Mouse (Mus musculus): Measurements from ENCODE around the gene Pitpnm2. TPM values are rescaled to one million over a fixed set of nuclear protein-coding genes. Genes with fewer than 3 reads are reported as not detected.

Gene Pitpnm2
- polyA plus RNA-seq, 1 experiment from 2014 or later: 6.0 TPM

DNA sequence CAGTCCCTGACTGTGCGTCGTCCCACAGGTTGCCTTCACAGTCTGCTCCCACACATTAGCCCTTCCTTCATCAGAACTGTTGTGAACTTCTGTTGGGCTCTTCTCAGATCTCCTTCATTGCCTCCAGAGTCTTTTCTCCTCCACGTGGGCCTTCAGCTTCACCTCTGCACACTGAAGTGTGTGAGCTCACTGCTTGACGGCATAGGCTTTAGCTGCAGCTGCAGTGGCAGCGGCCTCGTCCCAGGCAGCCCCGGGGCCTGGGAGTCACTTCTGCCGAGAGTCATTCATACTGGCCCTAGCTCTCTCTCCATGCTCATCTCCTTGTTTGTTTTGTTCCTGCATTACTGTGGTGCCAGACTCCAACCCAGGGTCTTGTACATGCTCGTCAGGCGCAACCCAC lies 81.9 kb downstream of the Pitpnm2 start:
- Histone ChIP-seq H3K4me3 (ENCODE audit: low read depth, low read length) (no peak overlapping the region), H3K4me1 (replicated peaks; ENCODE audit: control insufficient read depth, insufficient read depth, low read length) (peaks cover 15% of the 10 kb centered on the region)
- no peak for ATAC-seq (ENCODE audit: low FRiP score)

DNA sequence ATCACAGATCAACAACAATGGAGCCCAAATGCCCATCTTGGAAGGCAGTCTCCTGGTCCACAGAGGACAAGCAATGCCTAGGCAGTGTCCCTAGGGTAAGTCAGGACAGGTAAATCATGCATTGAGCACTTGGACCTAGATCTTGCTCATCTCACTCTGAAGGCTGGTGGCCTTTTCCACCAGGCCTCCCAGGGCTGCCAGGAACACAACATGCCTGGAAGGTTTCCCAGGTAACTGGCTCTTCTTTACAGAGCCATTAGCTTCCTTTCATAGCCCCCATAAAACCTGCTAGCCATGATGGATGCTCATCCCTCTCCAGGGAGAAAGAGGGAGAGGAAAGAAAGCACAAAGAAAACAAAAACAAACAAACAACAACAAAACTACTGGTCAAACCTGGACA lies 82.8 kb downstream of the Pitpnm2 start:
- H3K27ac ChIP-seq (ENCODE audit: low read depth, low read length): no peak overlapping the region
- peaks cover 15% of the 10 kb centered on the region for H3K4me1 ChIP-seq (replicated peaks; ENCODE audit: control insufficient read depth, insufficient read depth, low read length)
- no peaks in the 10 kb centered on the region for H3K36me3 ChIP-seq (ENCODE audit: control insufficient read depth, insufficient read depth, low read length)
- H3K9me3 ChIP-seq (ENCODE audit: control insufficient read depth, low read length): no peaks in the 10 kb centered on the region
- H3K4me2 ChIP-seq (replicated peaks; ENCODE audit: low read depth, low read length): no peak overlapping the region
- no peaks in the 10 kb centered on the region for H3K27me3 ChIP-seq (ENCODE audit: control insufficient read depth, insufficient read depth, low read length)
- DNase-seq (ENCODE audit: low spot score) (no peak), ATAC-seq (ENCODE audit: low FRiP score) (no peak)
- H3K4me3 ChIP-seq (ENCODE audit: low read depth, low read length): no peak overlapping the region
- no peak overlapping the region for H3K9ac ChIP-seq (ENCODE audit: low read depth, low read length)

More for the DNA sequence above, 81.9 kb downstream of the Pitpnm2 start:
- 70% methylated on average over 10 of the region's 10 CpGs for WGBS
- no peak for DNase-seq (ENCODE audit: low spot score)
- Histone ChIP-seq H3K36me3 (ENCODE audit: control insufficient read depth, insufficient read depth, low read length) (no peaks in the 10 kb centered on the region), H3K4me2 (replicated peaks; ENCODE audit: low read depth, low read length) (no peak overlapping the region), H3K27ac (ENCODE audit: low read depth, low read length) (no peak overlapping the region), H3K9me3 (ENCODE audit: control insufficient read depth, low read length) (no peaks in the 10 kb centered on the region), H3K9ac (ENCODE audit: low read depth, low read length) (no peak overlapping the region), H3K27me3 (ENCODE audit: control insufficient read depth, insufficient read depth, low read length) (no peaks in the 10 kb centered on the region)

DNA sequence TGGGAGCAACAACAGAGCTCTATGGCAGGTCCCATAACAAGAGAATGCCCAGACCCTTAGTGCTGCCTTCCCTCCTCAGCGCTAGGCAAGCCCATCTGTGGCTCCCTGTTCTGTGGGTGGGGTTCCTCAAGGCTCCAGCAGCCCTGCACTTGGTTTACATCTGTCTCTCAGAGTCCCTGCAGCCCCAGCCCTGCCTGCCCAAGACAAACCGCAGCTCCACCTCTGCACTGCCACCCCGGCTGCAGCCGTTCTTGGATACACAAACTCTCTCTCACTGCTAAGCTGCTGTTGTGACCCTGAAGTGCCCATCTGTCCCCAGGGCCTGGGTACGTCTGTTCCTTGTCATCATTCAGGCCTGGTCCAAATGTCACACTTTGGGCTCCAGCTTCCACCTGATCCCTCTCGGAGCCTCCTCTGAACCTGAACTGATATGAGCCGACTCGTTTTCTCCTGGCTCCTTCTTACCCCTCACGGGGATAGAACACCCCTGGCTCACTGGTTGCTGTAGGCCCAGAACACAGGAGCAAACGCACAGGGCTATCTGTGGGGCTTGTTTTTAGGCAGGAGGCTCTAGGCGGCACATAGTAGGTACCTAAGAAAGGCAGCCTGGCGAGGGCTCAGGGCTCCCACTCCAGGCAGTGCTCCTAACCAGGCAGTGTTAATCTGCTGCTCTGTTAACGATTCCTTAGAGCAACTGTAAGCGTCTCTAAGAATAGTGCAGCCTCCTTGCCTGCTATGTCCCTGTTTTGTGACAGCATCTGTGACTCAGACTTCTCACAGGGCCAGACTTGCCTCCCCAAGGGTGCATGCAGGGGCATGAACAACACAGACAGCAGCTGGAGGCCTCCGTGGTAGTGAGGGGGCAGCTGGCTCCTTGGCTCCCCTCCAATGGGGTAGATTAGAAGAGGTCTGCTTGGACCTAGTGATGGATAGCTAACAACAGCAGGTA lies 83.7 kb downstream of the Pitpnm2 start:
- H3K9me3 ChIP-seq (ENCODE audit: control insufficient read depth, low read length): no peaks in the 10 kb centered on the region
- no peak overlapping the region for H3K4me3 ChIP-seq (ENCODE audit: low read depth, low read length)
- ATAC-seq (ENCODE audit: low FRiP score) (peak; percentile 34; the same call in 1 of the 2 replicates), DNase-seq (ENCODE audit: low spot score) (no peak)
- H3K36me3 ChIP-seq (ENCODE audit: control insufficient read depth, insufficient read depth, low read length): no peaks in the 10 kb centered on the region
- H3K9ac ChIP-seq (ENCODE audit: low read depth, low read length): no peak overlapping the region
- H3K4me1 ChIP-seq (replicated peaks; ENCODE audit: control insufficient read depth, insufficient read depth, low read length): peaks cover 15% of the 10 kb centered on the region
- 56% methylated on average over 15 of the region's 15 CpGs for WGBS
- H3K27ac ChIP-seq (ENCODE audit: low read depth, low read length): peak overlapping the region; percentile 2; the same call in 1 of the 2 replicates
- H3K27me3 ChIP-seq (ENCODE audit: control insufficient read depth, insufficient read depth, low read length): no peaks in the 10 kb centered on the region
- H3K4me2 ChIP-seq (replicated peaks; ENCODE audit: low read depth, low read length): no peak overlapping the region

DNA sequence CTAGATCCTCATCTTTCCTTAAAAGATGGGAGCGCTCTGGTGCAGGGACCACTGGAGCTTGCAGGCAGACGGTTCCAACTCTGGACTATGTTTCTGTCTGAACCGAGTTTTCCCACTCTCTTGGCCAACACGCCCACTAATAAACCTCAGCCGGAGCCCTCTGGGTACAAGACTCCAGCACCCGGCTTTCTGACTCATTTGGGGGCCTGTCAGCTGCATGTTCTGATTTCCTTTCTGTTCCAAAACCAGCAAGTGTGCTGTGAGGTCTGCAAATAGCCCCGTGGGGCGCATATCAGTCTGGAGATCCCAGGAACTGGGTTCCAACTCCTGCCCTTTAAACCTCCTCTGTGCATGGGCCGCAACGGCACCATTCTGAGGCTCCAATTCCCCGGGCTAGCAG lies 86.1 kb downstream of the Pitpnm2 start:
- H3K4me3 ChIP-seq (ENCODE audit: low read depth, low read length): no peak overlapping the region
- 81% methylated on average over 11 of the region's 11 CpGs for WGBS
- no peak for DNase-seq (ENCODE audit: low spot score)

DNA sequence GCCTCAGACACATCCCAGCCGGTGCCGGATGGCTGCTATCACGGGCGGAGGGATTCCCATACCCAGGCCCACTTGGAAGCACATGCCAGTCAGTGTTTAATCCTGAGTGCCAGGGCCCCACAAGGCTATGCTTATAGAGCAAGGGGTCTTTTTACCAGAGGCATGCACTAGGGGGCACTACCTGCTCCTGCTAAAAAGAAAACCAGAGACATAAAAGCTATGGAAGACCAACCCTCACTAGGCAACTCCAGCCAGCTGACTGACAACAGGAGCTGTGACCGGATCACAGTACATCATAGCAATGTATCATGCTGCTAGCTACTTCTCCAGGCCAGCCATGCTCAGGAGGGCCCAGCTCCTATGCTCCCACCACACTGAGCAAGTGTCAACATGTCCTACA lies 87.0 kb downstream of the Pitpnm2 start:
- no peak overlapping the region for H3K27ac ChIP-seq (ENCODE audit: low read depth, low read length)
- no peaks in the 10 kb centered on the region for H3K27me3 ChIP-seq (ENCODE audit: control insufficient read depth, insufficient read depth, low read length)
- ATAC-seq (ENCODE audit: low FRiP score) (peak; percentile 40; the same call in 1 of the 2 replicates), DNase-seq (ENCODE audit: low spot score) (peak; percentile 82)
- no peak overlapping the region for H3K9ac ChIP-seq (ENCODE audit: low read depth, low read length)
- 64% methylated on average over 5 of the region's 5 CpGs for WGBS
- no peaks in the 10 kb centered on the region for H3K9me3 ChIP-seq (ENCODE audit: control insufficient read depth, low read length)
- no peak overlapping the region for H3K4me3 ChIP-seq (ENCODE audit: low read depth, low read length)
- H3K4me1 ChIP-seq (replicated peaks; ENCODE audit: control insufficient read depth, insufficient read depth, low read length): peaks cover 13% of the 10 kb centered on the region
- no peaks in the 10 kb centered on the region for H3K36me3 ChIP-seq (ENCODE audit: control insufficient read depth, insufficient read depth, low read length)
- H3K4me2 ChIP-seq (replicated peaks; ENCODE audit: low read depth, low read length): no peak overlapping the region

More for the DNA sequence above, 86.1 kb downstream of the Pitpnm2 start:
- no peaks in the 10 kb centered on the region for H3K27me3 ChIP-seq (ENCODE audit: control insufficient read depth, insufficient read depth, low read length)
- no peak overlapping the region for H3K4me2 ChIP-seq (replicated peaks; ENCODE audit: low read depth, low read length)
- no peak overlapping the region for H3K9ac ChIP-seq (ENCODE audit: low read depth, low read length)
- peaks cover 15% of the 10 kb centered on the region for H3K4me1 ChIP-seq (replicated peaks; ENCODE audit: control insufficient read depth, insufficient read depth, low read length)
- ATAC-seq (ENCODE audit: low FRiP score): no peak
- H3K27ac ChIP-seq (ENCODE audit: low read depth, low read length): no peak overlapping the region
- H3K9me3 ChIP-seq (ENCODE audit: control insufficient read depth, low read length): no peaks in the 10 kb centered on the region
- H3K36me3 ChIP-seq (ENCODE audit: control insufficient read depth, insufficient read depth, low read length): no peaks in the 10 kb centered on the region

DNA sequence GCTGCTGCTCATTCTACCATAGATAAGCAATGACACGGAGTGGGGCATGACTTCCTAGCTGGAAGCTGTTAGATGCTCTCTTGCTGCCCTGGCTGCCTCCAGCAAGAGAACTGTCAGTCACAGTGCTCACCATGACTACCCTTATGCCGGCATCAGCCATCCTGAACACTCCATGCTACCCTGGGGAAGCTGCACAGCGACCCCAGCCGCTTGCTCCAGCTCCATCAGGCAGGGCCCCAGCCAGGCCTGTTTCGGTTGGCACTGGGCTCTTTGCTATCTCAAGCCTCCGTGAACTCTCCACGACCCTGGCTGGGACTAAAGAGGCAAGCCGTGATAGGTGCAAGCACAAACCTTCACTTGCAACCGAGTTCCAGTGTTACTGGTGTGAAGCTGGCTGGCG lies 87.7 kb downstream of the Pitpnm2 start:
- peaks cover 11% of the 10 kb centered on the region for H3K4me1 ChIP-seq (replicated peaks; ENCODE audit: control insufficient read depth, insufficient read depth, low read length)
- WGBS: 54% methylated on average over 10 of the region's 10 CpGs
- peak; percentile 39 for DNase-seq (ENCODE audit: low spot score)
- no peaks in the 10 kb centered on the region for H3K27me3 ChIP-seq (ENCODE audit: control insufficient read depth, insufficient read depth, low read length)
- H3K9me3 ChIP-seq (ENCODE audit: control insufficient read depth, low read length): no peaks in the 10 kb centered on the region
- H3K36me3 ChIP-seq (ENCODE audit: control insufficient read depth, insufficient read depth, low read length): no peaks in the 10 kb centered on the region
- peak; percentile 38; the same call in 1 of the 2 replicates for ATAC-seq (ENCODE audit: low FRiP score)
- H3K9ac ChIP-seq (ENCODE audit: low read depth, low read length): no peak overlapping the region
- no peak overlapping the region for H3K4me2 ChIP-seq (replicated peaks; ENCODE audit: low read depth, low read length)
- H3K27ac ChIP-seq (ENCODE audit: low read depth, low read length): no peak overlapping the region
- no peak overlapping the region for H3K4me3 ChIP-seq (ENCODE audit: low read depth, low read length)

DNA sequence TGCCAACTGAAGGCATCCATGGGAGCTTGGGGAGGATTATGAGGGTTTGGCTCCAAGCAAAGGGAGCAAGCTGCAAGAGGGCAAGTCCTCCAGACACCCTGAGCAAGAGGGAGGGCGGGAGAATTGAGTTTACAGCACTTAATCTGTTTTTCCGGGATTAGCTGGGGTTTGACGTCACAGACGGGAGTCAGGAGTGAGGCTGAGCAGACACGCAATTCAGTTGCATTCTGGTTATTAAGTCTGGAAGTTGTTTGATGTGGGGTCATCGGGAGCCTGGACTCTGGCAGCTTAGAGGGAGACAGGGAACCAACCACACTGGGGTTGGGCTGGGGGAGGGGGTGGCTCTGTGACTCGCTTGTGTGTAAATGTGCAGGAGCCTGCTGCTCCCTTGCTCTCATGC lies 90.1 kb downstream of the Pitpnm2 start:
- no peak for DNase-seq (ENCODE audit: low spot score)
- no peak overlapping the region for H3K4me3 ChIP-seq (ENCODE audit: low read depth, low read length)
- no peak overlapping the region for H3K4me2 ChIP-seq (replicated peaks; ENCODE audit: low read depth, low read length)
- H3K27ac ChIP-seq (ENCODE audit: low read depth, low read length): no peak overlapping the region
- H3K27me3 ChIP-seq (ENCODE audit: control insufficient read depth, insufficient read depth, low read length): no peaks in the 10 kb centered on the region
- no peak overlapping the region for H3K9ac ChIP-seq (ENCODE audit: low read depth, low read length)
- no peaks in the 10 kb centered on the region for H3K9me3 ChIP-seq (ENCODE audit: control insufficient read depth, low read length)
- no peak for ATAC-seq (ENCODE audit: low FRiP score)
- 64% methylated on average over 7 of the region's 7 CpGs for whole genome bisulfite sequencing
- no peaks in the 10 kb centered on the region for H3K36me3 ChIP-seq (ENCODE audit: control insufficient read depth, insufficient read depth, low read length)
- no peaks in the 10 kb centered on the region for H3K4me1 ChIP-seq (replicated peaks; ENCODE audit: control insufficient read depth, insufficient read depth, low read length)

DNA sequence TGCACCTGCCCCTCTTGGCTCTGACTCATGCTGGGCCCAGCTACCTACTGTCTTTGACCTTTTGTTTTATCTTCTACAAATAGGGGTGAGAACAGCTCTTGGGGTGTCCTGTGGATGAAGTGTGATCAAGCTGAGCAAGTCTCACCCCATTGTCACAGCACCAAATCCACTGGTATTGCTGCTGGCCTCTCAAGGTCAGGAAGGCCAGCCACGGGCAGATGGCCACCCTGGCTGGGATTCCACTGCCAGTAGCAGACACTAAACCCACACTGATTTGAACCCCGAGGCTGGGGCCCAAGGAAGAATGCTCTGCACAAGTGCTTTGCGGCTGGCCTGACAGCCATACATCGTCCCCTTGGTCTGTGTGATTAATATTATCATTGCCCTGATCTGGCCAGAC lies 91.3 kb downstream of the Pitpnm2 start:
- Histone ChIP-seq H3K4me3 (ENCODE audit: low read depth, low read length) (no peak overlapping the region), H3K9me3 (ENCODE audit: control insufficient read depth, low read length) (no peaks in the 10 kb centered on the region), H3K4me1 (replicated peaks; ENCODE audit: control insufficient read depth, insufficient read depth, low read length) (no peaks in the 10 kb centered on the region), H3K4me2 (replicated peaks; ENCODE audit: low read depth, low read length) (no peak overlapping the region), H3K27me3 (ENCODE audit: control insufficient read depth, insufficient read depth, low read length) (no peaks in the 10 kb centered on the region), H3K9ac (ENCODE audit: low read depth, low read length) (no peak overlapping the region), H3K27ac (ENCODE audit: low read depth, low read length) (no peak overlapping the region), H3K36me3 (ENCODE audit: control insufficient read depth, insufficient read depth, low read length) (no peaks in the 10 kb centered on the region)
- ATAC-seq (ENCODE audit: low FRiP score) (no peak), DNase-seq (ENCODE audit: low spot score) (no peak)
- WGBS: 64% methylated on average over 4 of the region's 4 CpGs

DNA sequence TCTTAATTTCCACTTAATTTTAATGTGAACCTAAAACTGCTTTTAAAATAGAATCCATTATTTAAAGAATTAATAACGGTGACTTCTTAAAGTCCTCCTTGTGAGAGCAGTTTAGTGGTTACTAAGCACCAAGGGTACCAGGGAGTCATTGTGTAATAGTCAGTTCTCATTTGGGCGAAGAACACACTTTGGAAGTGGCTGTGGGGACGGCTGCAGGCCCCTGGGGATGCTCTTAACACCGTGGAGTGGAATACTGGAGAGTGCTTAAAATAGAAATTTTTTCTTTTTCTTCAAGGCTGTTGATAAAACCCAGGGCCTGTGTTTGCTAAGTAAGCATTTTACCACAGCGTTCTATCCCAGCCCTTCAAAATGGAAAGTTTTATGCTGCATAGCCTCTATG lies 93.6 kb downstream of the Pitpnm2 start:
- no peak for ATAC-seq (ENCODE audit: low FRiP score)
- Histone ChIP-seq H3K9ac (ENCODE audit: low read depth, low read length) (no peak overlapping the region), H3K4me1 (replicated peaks; ENCODE audit: control insufficient read depth, insufficient read depth, low read length) (no peaks in the 10 kb centered on the region), H3K27me3 (ENCODE audit: control insufficient read depth, insufficient read depth, low read length) (no peaks in the 10 kb centered on the region), H3K4me2 (replicated peaks; ENCODE audit: low read depth, low read length) (no peak overlapping the region), H3K9me3 (ENCODE audit: control insufficient read depth, low read length) (no peaks in the 10 kb centered on the region), H3K27ac (ENCODE audit: low read depth, low read length) (no peak overlapping the region), H3K4me3 (ENCODE audit: low read depth, low read length) (no peak overlapping the region), H3K36me3 (ENCODE audit: control insufficient read depth, insufficient read depth, low read length) (no peaks in the 10 kb centered on the region)
- 87% methylated on average over 5 of the region's 5 CpGs for WGBS
- no peak for DNase-seq (ENCODE audit: low spot score)
